Mouse (Mus musculus): Measurements from ENCODE around the gene Aldh1l1.

DNA sequence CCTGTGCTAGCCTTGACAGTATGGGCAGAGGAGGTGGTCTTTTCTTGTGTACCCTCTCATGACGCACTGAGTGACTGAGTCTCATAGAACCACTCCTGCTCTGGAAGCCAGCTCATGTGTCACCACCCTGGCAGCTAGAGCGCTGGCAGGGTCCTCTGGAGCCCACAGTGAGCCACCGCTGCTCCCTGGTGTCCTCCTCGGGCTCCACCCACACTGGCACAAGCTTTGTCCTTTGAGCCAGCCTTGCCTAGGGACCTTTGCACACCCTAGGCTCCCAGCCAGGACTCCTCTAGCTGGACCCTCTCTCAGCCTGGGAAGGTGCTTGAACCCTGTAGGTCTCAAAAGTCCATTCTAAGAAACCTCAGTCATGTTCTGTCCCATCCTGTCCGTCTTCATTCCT is 35.5 kb upstream of the Aldh1l1 start:
- no peak for TF ChIP-seq CTCF (IDR thresholded peaks at IDR 0.05; ENCODE audit: low read depth, low read length)
- TF ChIP-seq POLR2A (IDR thresholded peaks at IDR 0.05; ENCODE audit: extremely low read depth, insufficient read depth, low read length): no peak

Data from liver, adult 2 months (tissue).